Mouse (Mus musculus): ENCODE results near the gene Cdkl5. TPM values are rescaled to one million over a fixed set of nuclear protein-coding genes. Genes with fewer than 3 reads are reported as not detected.
"Not testable (repeated sequence)": the region's sequence is repeated elsewhere in the genome, so short reads cannot be mapped to it uniquely, and the experiment has no call there.

Cdkl5 gene
- polyA plus RNA-seq, 1 experiment: 0.25 TPM

- H3K27me3 ChIP-seq (ENCODE audit: control insufficient read depth, insufficient read depth, insufficient read length): no peaks in the 10 kb centered on the region
Observed at GRCm38 (mm10) chrX:160863689-160864383, 130.7 kb downstream of the Cdkl5 start.

GRCm38 (mm10) chrX:160808226-160808625 is 186.3 kb downstream of the Cdkl5 start:
- H3K79me3 ChIP-seq (ENCODE audit: low read depth): no peaks in the 10 kb centered on the region
- no peaks in the 10 kb centered on the region for H3K27me3 ChIP-seq (ENCODE audit: control insufficient read depth, insufficient read depth, insufficient read length)
- H3ac ChIP-seq (ENCODE audit: control insufficient read depth, insufficient read length, low read depth): no peak overlapping the region
- H3K4me3 ChIP-seq (ENCODE audit: insufficient read depth, poor library complexity, severe bottlenecking): no peak overlapping the region
- no peaks in the 10 kb centered on the region for H3K36me3 ChIP-seq (ENCODE audit: control insufficient read depth, insufficient read depth)
- TF ChIP-seq USF1 (IDR thresholded peaks at IDR 0.05; ENCODE audit: low read depth) (no peak), CTCF (IDR thresholded peaks at IDR 0.05; ENCODE audit: control insufficient read depth, insufficient read depth, insufficient read length) (no peak), FOSL1 (IDR thresholded peaks at IDR 0.05; ENCODE audit: insufficient read depth, low read length, poor library complexity, severe bottlenecking) (no peak), MYOD1 (IDR thresholded peaks at IDR 0.05; ENCODE audit: control insufficient read depth, insufficient read length, low read depth) (no peak), MAX (IDR thresholded peaks at IDR 0.05) (no peak), CEBPB (IDR thresholded peaks at IDR 0.05; ENCODE audit: low read depth) (no peak), MYOG (IDR thresholded peaks at IDR 0.05; ENCODE audit: control insufficient read depth, extremely low read depth, insufficient read length) (no peak)
- H3K79me2 ChIP-seq (ENCODE audit: control insufficient read depth, insufficient read depth): no peaks in the 10 kb centered on the region

More at GRCm38 (mm10) chrX:160863689-160864383, 130.7 kb downstream of the Cdkl5 start:
- H3ac ChIP-seq (ENCODE audit: control insufficient read depth, insufficient read length, low read depth): no peak overlapping the region
- no peaks in the 10 kb centered on the region for H3K36me3 ChIP-seq (ENCODE audit: control insufficient read depth, insufficient read depth)
- no peaks in the 10 kb centered on the region for H3K79me3 ChIP-seq (ENCODE audit: low read depth)
- TF ChIP-seq USF1 (IDR thresholded peaks at IDR 0.05; ENCODE audit: low read depth): no peak
- no peaks in the 10 kb centered on the region for H3K79me2 ChIP-seq (ENCODE audit: control insufficient read depth, insufficient read depth)
- no peak overlapping the region for H3K4me3 ChIP-seq (ENCODE audit: insufficient read depth, poor library complexity, severe bottlenecking)

- Histone ChIP-seq H3K4me3 (ENCODE audit: insufficient read depth, poor library complexity, severe bottlenecking) (no peak overlapping the region), H3ac (ENCODE audit: control insufficient read depth, insufficient read length, low read depth) (no peak overlapping the region), H3K79me2 (ENCODE audit: control insufficient read depth, insufficient read depth) (no peaks in the 10 kb centered on the region), H3K36me3 (ENCODE audit: control insufficient read depth, insufficient read depth) (no peaks in the 10 kb centered on the region), H3K79me3 (ENCODE audit: low read depth) (no peaks in the 10 kb centered on the region), H3K27me3 (ENCODE audit: control insufficient read depth, insufficient read depth, insufficient read length) (no peaks in the 10 kb centered on the region)
- TF ChIP-seq MYOG (IDR thresholded peaks at IDR 0.05; ENCODE audit: control insufficient read depth, extremely low read depth, insufficient read length) (no peak), CEBPB (IDR thresholded peaks at IDR 0.05; ENCODE audit: low read depth) (no peak), USF1 (IDR thresholded peaks at IDR 0.05; ENCODE audit: low read depth) (no peak), MYOD1 (IDR thresholded peaks at IDR 0.05; ENCODE audit: control insufficient read depth, insufficient read length, low read depth) (no peak), FOSL1 (IDR thresholded peaks at IDR 0.05; ENCODE audit: insufficient read depth, low read length, poor library complexity, severe bottlenecking) (no peak), MAX (IDR thresholded peaks at IDR 0.05) (no peak), CTCF (IDR thresholded peaks at IDR 0.05; ENCODE audit: control insufficient read depth, insufficient read depth, insufficient read length) (no peak)
Observed at GRCm38 (mm10) chrX:160804409-160805150, 189.9 kb downstream of the Cdkl5 start.

GRCm38 (mm10) chrX:160794920-160795319 is 199.6 kb downstream of the Cdkl5 start:
- Histone ChIP-seq H3K27me3 (ENCODE audit: control insufficient read depth, insufficient read depth, insufficient read length) (no peaks in the 10 kb centered on the region), H3K79me3 (ENCODE audit: low read depth) (no peaks in the 10 kb centered on the region), H3K36me3 (ENCODE audit: control insufficient read depth, insufficient read depth) (no peaks in the 10 kb centered on the region), H3K4me3 (ENCODE audit: insufficient read depth, poor library complexity, severe bottlenecking) (no peak overlapping the region), H3K79me2 (ENCODE audit: control insufficient read depth, insufficient read depth) (no peaks in the 10 kb centered on the region), H3ac (ENCODE audit: control insufficient read depth, insufficient read length, low read depth) (no peak overlapping the region)
- no peak for TF ChIP-seq MYOG (IDR thresholded peaks at IDR 0.05; ENCODE audit: control insufficient read depth, extremely low read depth, insufficient read length)
- TF ChIP-seq CEBPB (IDR thresholded peaks at IDR 0.05; ENCODE audit: low read depth): no peak
- TF ChIP-seq MAX (IDR thresholded peaks at IDR 0.05): no peak
- TF ChIP-seq CTCF (IDR thresholded peaks at IDR 0.05; ENCODE audit: control insufficient read depth, insufficient read depth, insufficient read length): no peak
- TF ChIP-seq USF1 (IDR thresholded peaks at IDR 0.05; ENCODE audit: low read depth): no peak
- TF ChIP-seq FOSL1 (IDR thresholded peaks at IDR 0.05; ENCODE audit: insufficient read depth, low read length, poor library complexity, severe bottlenecking): no peak

- no peaks in the 10 kb centered on the region for H3K79me2 ChIP-seq (ENCODE audit: control insufficient read depth, insufficient read depth)
- no peaks in the 10 kb centered on the region for H3K36me3 ChIP-seq (ENCODE audit: control insufficient read depth, insufficient read depth)
- no peak overlapping the region for H3K4me3 ChIP-seq (ENCODE audit: insufficient read depth, poor library complexity, severe bottlenecking)
- H3ac ChIP-seq (ENCODE audit: control insufficient read depth, insufficient read length, low read depth): no peak overlapping the region
- H3K27me3 ChIP-seq (ENCODE audit: control insufficient read depth, insufficient read depth, insufficient read length): no peaks in the 10 kb centered on the region
- no peaks in the 10 kb centered on the region for H3K79me3 ChIP-seq (ENCODE audit: low read depth)
- no peak for TF ChIP-seq CEBPB (IDR thresholded peaks at IDR 0.05; ENCODE audit: low read depth)
Observed at GRCm38 (mm10) chrX:160782276-160782675, 212.2 kb downstream of the Cdkl5 start.

GRCm38 (mm10) chrX:160773033-160773432 is 221.5 kb downstream of the Cdkl5 start:
- Histone ChIP-seq H3K79me3 (ENCODE audit: low read depth) (no peaks in the 10 kb centered on the region), H3K79me2 (ENCODE audit: control insufficient read depth, insufficient read depth) (no peaks in the 10 kb centered on the region), H3K27me3 (ENCODE audit: control insufficient read depth, insufficient read depth, insufficient read length) (no peaks in the 10 kb centered on the region), H3K36me3 (ENCODE audit: control insufficient read depth, insufficient read depth) (no peaks in the 10 kb centered on the region), H3ac (ENCODE audit: control insufficient read depth, insufficient read length, low read depth) (no peak overlapping the region), H3K4me3 (ENCODE audit: insufficient read depth, poor library complexity, severe bottlenecking) (no peak overlapping the region)
- no peak for TF ChIP-seq MYOG (IDR thresholded peaks at IDR 0.05; ENCODE audit: control insufficient read depth, extremely low read depth, insufficient read length)
- no peak for TF ChIP-seq MYOD1 (IDR thresholded peaks at IDR 0.05; ENCODE audit: control insufficient read depth, insufficient read length, low read depth)
- TF ChIP-seq MAX (IDR thresholded peaks at IDR 0.05): no peak

- H3K79me2 ChIP-seq (ENCODE audit: control insufficient read depth, insufficient read depth); H3ac ChIP-seq (ENCODE audit: control insufficient read depth, insufficient read length, low read depth); H3K36me3 ChIP-seq (ENCODE audit: control insufficient read depth, insufficient read depth); H3K27me3 ChIP-seq (ENCODE audit: control insufficient read depth, insufficient read depth, insufficient read length); H3K4me3 ChIP-seq (ENCODE audit: insufficient read depth, poor library complexity, severe bottlenecking); H3K79me3 ChIP-seq (ENCODE audit: low read depth): not testable (repeated sequence)
Observed at GRCm38 (mm10) chrX:160769622-160770021, 224.9 kb downstream of the Cdkl5 start.
